Mouse (Mus musculus): Measurements from ENCODE around the gene Atp11a. TPM values are rescaled to one million over a fixed set of nuclear protein-coding genes. Genes with fewer than 3 reads are reported as not detected.

Atp11a gene
- total RNA-seq, 2 experiments from 2014 or later: 61.5 to 65.5 TPM

- no peak for DNase-seq (ENCODE audit: low spot score in 2 of 2)
These were observed 52.7 kb downstream of the Atp11a start for GRCm38 (mm10) chr8:12809516-12809915.

GRCm38 (mm10) chr8:12811231-12811630, 54.4 kb downstream of the Atp11a start:
- DNase-seq (ENCODE audit: low spot score in 2 of 2): no peak

- DNase-seq (ENCODE audit: low spot score in 2 of 2): no peak
These were observed 59.6 kb downstream of the Atp11a start for GRCm38 (mm10) chr8:12816412-12816811.

DNA sequence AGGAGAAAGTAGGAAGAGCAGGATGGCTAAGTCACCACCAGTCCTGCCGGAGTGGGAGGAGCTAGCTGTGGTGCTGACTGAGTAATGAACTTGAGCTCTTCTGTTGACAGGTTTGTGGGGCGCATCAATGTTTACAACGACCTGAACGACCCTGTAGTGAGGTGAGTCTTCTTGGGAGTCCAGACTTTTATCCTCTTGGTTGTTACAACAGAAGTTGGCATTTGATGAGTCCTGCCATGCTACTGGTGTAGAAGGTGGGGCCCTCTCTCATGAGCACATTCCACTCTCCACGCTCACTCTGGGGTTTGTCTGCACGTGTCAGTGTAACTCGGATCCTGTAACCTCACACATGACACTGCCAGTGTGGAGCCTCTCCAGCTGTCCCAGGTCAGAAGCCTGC, 66.1 kb downstream of the Atp11a start:
- no peak for DNase-seq (ENCODE audit: low spot score in 2 of 2)

DNA sequence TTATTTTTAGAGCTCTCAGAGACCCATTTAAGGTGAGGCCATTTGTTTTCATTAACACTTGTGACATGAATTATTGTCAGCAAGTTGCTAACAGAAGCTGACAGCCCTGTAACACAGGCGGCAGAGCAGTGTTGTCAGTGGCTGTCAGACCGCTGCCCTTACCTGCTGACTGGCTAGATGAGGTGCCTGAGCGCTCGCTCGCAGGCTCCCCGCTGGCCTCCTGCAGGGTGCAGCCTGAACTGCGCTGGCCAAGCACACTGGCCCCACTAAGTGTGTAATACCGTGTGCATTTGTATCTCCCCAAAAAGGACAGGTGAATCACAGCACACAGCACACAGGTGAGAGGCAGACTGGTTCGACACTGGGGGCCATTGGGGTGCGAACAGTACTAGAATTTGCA, 67.7 kb downstream of the Atp11a start:
- DNase-seq (ENCODE audit: low spot score in 2 of 2): no peak

- no peak for DNase-seq (ENCODE audit: low spot score in 2 of 2)
These were observed 68.4 kb downstream of the Atp11a start for GRCm38 (mm10) chr8:12825236-12825635.

- no peak for DNase-seq (ENCODE audit: low spot score in 2 of 2)
These were observed 68.9 kb downstream of the Atp11a start for GRCm38 (mm10) chr8:12825686-12826237.

GRCm38 (mm10) chr8:12827124-12827523, 70.3 kb downstream of the Atp11a start:
- no peak for DNase-seq (ENCODE audit: low spot score in 2 of 2)

DNA sequence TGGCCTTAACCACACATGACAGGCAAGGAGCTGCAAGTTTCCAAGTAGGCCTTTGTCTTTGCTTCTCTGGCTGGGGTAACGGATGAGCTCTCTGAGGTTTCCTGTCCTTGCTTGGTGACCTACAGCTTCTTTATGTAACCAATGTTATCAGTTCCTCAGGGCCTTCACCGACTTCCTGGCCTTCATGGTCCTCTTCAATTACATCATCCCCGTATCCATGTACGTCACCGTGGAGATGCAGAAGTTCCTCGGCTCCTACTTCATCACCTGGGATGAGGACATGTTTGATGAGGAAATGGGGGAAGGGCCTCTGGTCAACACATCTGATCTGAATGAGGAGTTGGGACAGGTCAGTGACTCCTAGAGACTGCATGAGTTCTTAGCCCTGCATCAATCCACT, 71.5 kb downstream of the Atp11a start:
- DNase-seq (ENCODE audit: low spot score in 2 of 2): no peak

- no peak for DNase-seq (ENCODE audit: low spot score in 2 of 2)
These were observed 72.6 kb downstream of the Atp11a start for GRCm38 (mm10) chr8:12829381-12829780.

- no peak for DNase-seq (ENCODE audit: low spot score in 2 of 2)
These were observed 75.1 kb downstream of the Atp11a start for GRCm38 (mm10) chr8:12831659-12832589.

- DNase-seq (ENCODE audit: low spot score in 2 of 2): no peak
These were observed 76.8 kb downstream of the Atp11a start for GRCm38 (mm10) chr8:12833616-12834015.

GRCm38 (mm10) chr8:12840834-12841233, 84.0 kb downstream of the Atp11a start:
- no peak for DNase-seq (ENCODE audit: low spot score in 2 of 2)

- DNase-seq (ENCODE audit: low spot score in 2 of 2): no peak
These were observed 85.7 kb downstream of the Atp11a start for GRCm38 (mm10) chr8:12842342-12842995.

GRCm38 (mm10) chr8:12844347-12844950, 87.6 kb downstream of the Atp11a start:
- no peak for DNase-seq (ENCODE audit: low spot score in 2 of 2)

- no peak for DNase-seq (ENCODE audit: low spot score in 2 of 2)
These were observed 89.6 kb downstream of the Atp11a start for GRCm38 (mm10) chr8:12846447-12846846.

GRCm38 (mm10) chr8:12851241-12851640, 94.4 kb downstream of the Atp11a start:
- DNase-seq (ENCODE audit: low spot score in 2 of 2): no peak

DNA sequence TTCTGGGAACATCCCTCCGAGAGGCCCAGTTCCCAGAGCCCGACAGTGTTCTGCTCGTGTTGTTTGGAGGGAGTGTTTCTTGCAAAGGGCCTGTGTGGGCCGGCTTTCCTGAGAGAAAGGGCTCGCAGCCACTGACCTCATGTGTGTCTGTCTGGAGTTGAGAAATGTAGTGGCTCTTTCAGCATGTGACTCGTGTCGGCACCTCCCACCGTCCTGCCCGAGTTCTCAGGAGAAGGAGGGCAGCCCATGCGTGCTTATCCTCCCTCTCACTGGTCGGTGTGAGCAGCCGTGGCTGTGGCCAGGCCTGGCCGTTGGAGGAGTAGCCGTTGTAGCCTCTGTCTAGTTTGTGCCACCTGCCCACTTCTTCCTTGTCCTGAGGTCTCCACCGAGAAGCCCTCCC, 99.2 kb downstream of the Atp11a start:
- DNase-seq (ENCODE audit: low spot score in 2 of 2): no peak

DNA sequence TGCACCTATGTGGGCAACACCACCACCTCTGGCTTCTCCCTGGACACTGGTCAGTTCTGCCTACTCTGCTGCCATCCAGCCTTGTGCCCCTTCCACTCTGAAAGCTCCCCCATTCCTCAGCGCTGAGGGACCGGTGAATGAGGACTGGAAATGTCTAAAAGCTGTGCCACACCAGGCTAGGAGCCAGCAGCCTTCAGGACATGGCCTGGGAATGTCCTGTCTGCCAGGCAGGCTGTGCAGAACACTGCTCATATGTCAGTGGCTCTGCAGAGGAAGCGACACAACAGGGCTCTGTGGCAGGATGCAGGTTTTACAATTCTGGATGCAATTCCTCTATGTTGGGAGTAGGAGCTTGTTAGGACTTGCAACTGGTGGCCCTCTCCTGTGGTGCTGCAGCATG, 106.2 kb downstream of the Atp11a start:
- no peak for DNase-seq (ENCODE audit: low spot score in 2 of 2)

DNA sequence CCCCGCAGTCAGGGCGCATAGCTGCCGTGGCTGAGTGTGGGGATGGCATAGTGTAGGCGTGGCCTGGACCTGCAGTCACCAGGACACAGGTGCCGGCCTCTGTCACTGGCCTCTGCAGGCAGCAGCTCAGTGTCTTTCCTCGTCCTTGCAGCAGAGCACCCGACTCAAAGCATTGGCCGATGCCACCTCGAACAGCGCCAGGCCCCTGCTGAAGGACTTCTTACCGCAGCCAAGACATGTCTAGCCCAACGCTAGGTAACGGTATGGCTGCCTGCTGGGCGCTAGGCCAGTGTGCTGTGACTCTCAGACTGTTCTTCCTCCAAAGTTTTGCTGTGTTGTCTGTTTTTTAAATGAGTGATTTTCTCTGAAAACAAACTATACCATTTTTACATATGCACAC, 106.8 kb downstream of the Atp11a start:
- no peak for DNase-seq (ENCODE audit: low spot score in 2 of 2)

GRCm38 (mm10) chr8:12865790-12866189, 109.0 kb downstream of the Atp11a start:
- DNase-seq (ENCODE audit: low spot score in 2 of 2): no peak

- DNase-seq (ENCODE audit: low spot score in 2 of 2): no peak
These were observed 112.8 kb downstream of the Atp11a start for GRCm38 (mm10) chr8:12869661-12870060.

Measured in layer of hippocampus, postnatal 10 days (tissue).